Mouse (Mus musculus): Measurements from ENCODE around the gene Krr1.

DNA sequence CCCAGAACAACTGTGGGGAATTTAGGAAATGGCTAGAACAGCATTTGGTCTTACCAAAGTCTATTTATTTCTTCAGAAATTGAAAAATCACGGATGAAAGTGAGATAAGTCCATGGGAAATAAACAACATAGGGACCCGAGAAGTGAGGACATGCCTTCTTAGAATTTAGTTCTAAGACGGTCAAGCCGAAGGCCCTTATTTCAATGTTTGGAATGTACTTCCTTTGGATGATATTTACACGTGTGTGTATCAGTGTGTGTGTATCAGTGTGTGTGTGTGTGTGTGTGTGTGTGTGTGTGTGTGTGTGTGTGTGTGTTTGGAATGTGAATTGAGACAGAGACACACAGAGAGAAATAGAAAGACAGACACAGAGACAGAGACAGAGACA lies 35.3 kb upstream of the Krr1 start:
- TF ChIP-seq CTCF (IDR thresholded peaks at IDR 0.05 in 2 of 3, conservative IDR thresholded peaks at IDR 0.05 in 1 of 3; ENCODE audit: control insufficient read depth in 1 of 3, insufficient read depth in 1 of 3, low read depth in 2 of 3, low read length in 3 of 3, poor library complexity in 1 of 3, severe bottlenecking in 1 of 3) (no peak), USF2 (IDR thresholded peaks at IDR 0.05; ENCODE audit: borderline replicate concordance in 1 of 2, insufficient read depth in 1 of 2, low read depth in 1 of 2, low read length in 2 of 2) (no peak), ZC3H11A (IDR thresholded peaks at IDR 0.05; ENCODE audit: low read depth, low read length) (no peak), EP300 (IDR thresholded peaks at IDR 0.05; ENCODE audit: low read depth in 1 of 2, low read length in 2 of 2) (no peak), POLR2A (IDR thresholded peaks at IDR 0.05; ENCODE audit: control insufficient read depth in 1 of 2, insufficient read depth in 1 of 2, low read depth in 1 of 2, low read length in 2 of 2, poor library complexity in 1 of 2) (no peak), RAD21 (IDR thresholded peaks at IDR 0.05; ENCODE audit: low read depth, low read length) (no peak), KAT2A (conservative IDR thresholded peaks at IDR 0.05; ENCODE audit: low read depth, low read length) (no peak), MYC (IDR thresholded peaks at IDR 0.05; ENCODE audit: low read depth, low read length) (no peak), ZNF384 (IDR thresholded peaks at IDR 0.05; ENCODE audit: low read depth, low read length) (no peak), HCFC1 (IDR thresholded peaks at IDR 0.05; ENCODE audit: low read depth, low read length) (no peak), CHD1 (IDR thresholded peaks at IDR 0.05; ENCODE audit: low read depth, low read length) (no peak), ETS1 (IDR thresholded peaks at IDR 0.05; ENCODE audit: low read depth, low read length) (no peak), BHLHE40 (IDR thresholded peaks at IDR 0.05; ENCODE audit: borderline replicate concordance, low read depth, low read length) (no peak)
